Mouse (Mus musculus) forelimb bud, embryonic 11.5 days (tissue): Measurements from ENCODE around the gene Abcb1a.
"Not testable (repeated sequence)": the region's sequence is repeated elsewhere in the genome, so short reads cannot be mapped to it uniquely, and the experiment has no call there.

Experiments used
- DNase-seq: peaks from one replicate; pipeline ENCODE4 v3.0.0-alpha.2; 2012; ENCODE audit warnings: low read depth, low spot score

Gene Abcb1a

DNA sequence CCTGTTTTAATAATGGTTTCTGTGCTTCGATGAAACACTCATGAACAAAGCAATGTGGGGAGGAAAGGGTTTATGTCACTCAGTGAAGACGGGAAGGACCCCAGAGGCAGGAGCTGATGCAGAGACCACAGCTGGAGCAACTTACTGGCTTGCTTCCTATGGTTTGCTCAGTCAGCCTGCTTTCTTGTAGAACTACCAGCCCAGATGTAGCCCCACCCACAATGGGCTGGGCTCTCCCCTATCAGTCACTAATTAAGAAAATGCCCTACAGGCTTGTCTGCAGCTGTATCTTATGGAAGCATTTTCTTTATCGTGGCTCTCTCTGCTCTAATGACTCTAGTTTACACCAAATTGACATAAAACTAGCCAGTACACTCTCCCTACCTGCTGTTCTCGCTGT is 67.9 kb downstream of the Abcb1a start:
- peak; percentile 3 for DNase-seq

DNA sequence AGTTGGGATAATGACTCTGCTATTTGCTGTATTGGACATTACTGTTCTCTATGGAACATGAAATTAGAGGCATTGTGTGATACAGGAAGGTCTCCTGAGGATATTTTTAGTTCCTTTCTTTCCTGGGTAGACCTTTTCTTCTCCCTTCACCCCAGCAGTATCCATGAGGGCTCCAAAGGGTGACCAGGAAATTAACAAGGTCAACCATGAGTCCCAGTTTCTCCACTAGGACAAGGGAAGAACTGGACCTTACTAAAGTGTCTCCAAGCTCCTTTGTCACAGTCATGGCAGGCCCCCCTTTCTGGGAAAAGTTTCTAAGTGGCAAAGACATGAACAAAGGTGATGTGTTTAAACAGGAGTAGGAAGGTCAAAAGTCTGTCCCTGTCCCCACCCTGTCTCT is 72.8 kb downstream of the Abcb1a start:
- DNase-seq: no peak

DNA sequence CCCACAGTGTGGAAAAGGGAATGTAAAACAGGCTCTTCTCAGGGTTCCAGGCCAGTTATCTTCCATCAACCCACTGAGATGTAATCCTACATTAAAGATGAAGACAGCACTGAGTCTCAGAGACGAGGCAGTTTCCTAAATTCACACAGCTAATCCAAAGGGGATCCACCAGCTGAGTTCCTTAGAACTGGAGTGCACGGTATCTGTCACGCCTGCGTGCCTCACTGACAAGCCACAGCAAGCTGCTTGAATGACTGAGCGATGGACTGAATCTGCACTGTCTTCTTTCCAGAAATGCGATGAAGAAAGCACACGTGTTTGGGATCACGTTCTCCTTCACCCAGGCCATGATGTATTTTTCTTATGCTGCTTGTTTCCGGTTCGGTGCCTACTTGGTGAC is 73.4 kb downstream of the Abcb1a start:
- not testable (repeated sequence) for DNase-seq

DNA sequence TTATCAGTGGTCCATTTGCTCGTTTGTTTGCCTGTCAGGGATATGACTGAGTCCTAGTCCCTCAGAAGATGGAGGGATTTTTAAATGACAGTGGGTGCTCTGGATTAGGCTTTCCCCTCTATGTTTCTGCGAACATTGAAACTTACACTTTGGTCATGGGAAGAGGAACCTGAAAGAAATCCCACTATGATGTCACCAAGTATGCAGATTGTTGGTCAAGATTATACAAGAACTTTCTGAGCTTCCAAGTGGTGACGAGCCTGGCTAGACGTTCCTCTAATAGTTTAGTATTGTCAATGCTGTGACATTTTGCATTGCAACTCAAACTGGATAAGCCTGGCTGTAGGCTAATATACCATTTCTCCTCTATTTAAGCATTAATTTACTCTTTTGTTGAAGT is 76.5 kb downstream of the Abcb1a start:
- DNase-seq: no peak

DNA sequence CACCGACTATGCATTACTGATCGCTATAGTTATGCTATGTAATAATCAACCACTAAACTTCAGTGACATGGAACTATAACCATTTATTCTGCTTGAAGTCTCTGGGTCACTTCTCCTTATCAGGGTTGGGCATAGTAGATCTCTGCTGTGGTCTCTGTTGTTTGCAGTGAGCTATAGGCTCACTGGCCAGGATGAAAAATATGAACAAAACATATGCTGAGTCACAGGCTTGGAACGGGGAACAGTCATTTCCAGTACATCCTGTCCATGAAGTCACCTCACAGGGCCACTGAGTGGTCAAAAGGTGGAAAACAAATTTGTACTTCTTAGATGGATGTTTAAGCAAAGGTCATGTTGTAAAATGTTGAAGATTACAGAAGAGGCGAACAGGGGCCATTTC is 77.2 kb downstream of the Abcb1a start:
- no peak for DNase-seq

DNA sequence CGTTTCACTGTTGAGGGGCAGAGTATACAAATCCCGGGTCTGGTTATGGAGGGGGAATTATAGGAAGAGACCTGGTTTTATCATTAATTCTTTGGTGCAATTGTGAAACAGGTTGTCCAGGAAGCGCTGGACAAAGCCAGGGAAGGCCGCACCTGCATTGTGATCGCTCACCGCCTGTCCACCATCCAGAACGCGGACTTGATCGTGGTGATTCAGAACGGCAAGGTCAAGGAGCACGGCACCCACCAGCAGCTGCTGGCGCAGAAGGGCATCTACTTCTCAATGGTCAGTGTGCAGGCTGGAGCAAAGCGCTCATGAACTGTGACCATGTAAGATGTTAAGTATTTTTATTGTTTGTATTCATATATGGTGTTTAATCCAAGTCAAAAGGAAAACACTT is 87.4 kb downstream of the Abcb1a start:
- DNase-seq: not testable (repeated sequence)

DNA sequence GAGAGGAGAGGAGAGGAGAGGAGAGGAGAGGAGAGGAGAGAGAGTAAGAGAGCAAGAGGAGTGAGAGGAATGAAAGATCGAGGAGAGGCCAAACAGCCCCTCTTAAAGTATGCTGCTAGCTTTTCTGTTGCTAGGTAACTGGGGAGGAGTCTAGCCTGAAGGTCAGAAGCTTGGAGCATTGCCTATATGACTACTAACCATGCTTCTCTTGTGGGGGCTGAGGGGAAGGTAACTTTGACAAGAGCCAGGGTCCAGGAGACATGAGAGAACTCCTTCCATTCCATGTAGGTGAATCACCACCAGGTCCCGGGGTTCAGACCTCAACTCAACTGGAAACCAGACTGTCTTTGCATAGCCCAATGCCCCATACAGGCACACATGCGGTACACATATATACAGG is 113.0 kb downstream of the Abcb1a start:
- DNase-seq: no peak

DNA sequence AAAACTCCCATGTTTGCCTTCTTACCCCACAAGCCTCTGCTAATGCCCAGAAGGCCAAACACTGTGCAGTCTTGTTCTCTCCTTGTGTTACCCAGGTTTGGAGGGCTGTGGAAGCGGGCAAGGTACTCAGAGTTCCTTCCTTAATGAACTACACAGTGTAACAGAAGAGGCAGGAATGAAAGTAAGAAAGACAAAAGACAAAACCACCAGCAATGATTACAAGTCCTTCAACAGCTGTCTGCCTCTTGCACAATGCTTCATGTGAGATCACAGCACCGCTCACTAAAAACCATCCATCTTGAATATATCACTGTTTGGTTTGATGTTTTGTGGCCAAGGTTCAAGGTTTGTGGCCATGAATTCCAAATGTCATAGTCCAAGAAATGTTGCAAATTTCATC is 118.4 kb downstream of the Abcb1a start:
- no peak for DNase-seq

DNA sequence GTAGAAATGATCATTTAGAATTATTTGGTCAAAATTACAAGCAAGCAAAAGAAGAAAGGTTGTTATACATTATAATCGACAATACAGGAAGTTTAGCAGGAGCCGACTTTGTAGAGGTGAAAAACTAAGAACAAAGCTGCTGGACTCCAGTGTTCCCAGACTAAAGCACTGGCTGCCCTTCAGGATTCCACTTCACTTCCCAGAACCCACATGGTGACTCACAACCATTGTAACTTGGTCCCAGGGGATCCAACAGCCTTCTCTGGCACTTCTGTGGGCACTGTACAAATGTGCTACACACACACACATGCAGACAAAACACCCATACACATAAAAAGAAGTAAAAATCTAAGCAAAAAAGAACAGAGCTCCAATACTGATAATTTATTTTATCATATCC is 118.9 kb downstream of the Abcb1a start:
- DNase-seq: no peak

DNA sequence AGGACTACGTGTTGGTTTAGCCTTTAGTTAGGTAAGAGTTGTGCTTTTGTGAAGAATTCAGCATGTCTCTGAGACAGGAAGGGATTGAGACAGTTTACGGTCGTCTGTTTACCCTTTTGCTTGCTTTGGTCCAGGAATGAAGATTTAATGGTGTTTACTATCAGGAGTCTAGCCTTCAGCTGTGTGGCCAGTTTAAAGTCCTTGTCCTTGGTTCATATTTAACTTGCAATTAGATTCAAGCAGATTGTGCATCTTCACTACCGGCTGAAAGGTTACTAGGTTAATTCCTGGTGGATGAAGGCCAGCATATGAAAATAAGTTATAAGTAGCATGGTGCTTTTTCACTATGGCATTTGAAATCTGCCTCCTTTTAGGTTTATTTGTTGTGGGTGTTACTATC is 132.4 kb downstream of the Abcb1a start:
- DNase-seq: no peak
